In genomic region chr13:60420842-60421696, GRCm38 (mm10) we compare ENCODE assay signal across 14 mouse cellular contexts.
A peak's percentile ranks its signal among the peaks of the same experiment; 100 is the strongest.
DNase-seq lines count a peak whose midpoint lies in the region; ATAC-seq and TF ChIP-seq lines count a peak whose summit lies in the region.
"Had no signal": no experiment of that assay in that cellular context is flagged by ENCODE, and none has a peak within 500 bp of the region (broad histone marks: within the 10 kb centered on the region; RNA-seq: fewer than 3 reads in every experiment).

No protein-coding gene starts in this region.

- peak; percentile 92 for ATAC-seq in lung, embryonic 14.5 days (ENCODE audit: insufficient read depth)
- peak; percentile 76 for ATAC-seq in heart, embryonic 15.5 days (replicated peaks; ENCODE audit: insufficient number of reproducible peaks, insufficient read depth, low FRiP score, low read depth)
- peak; percentile 61; the same call in 1 of the 2 replicates for ATAC-seq in stomach, embryonic 15.5 days (ENCODE audit: insufficient read depth, low FRiP score, low read depth)
- ATAC-seq: midbrain, embryonic 13.5 days had no signal

- H3K4me3 ChIP-seq in lung, embryonic 14.5 days (ENCODE audit: low read depth, low read length) = no peak overlapping the region
- H3K4me3 ChIP-seq in heart, embryonic 15.5 days = no peak overlapping the region
- no peak overlapping the region for H3K4me3 ChIP-seq in stomach, embryonic 15.5 days (replicated peaks)
- H3K4me3 ChIP-seq: hindbrain, embryonic 10.5 days; midbrain, embryonic 13.5 days; neural tube, embryonic 13.5 days had no signal

- intact Hi-C loops in heart, postnatal 36 days (cut with DNase I) = no loop called here
- intact Hi-C loops in left cerebral cortex, postnatal 4 days (cut with DNase I) = no loop called here

- WGBS in lung, embryonic 14.5 days = 14% methylated on average over 3 of the region's 3 CpGs
- 16% methylated on average over 3 of the region's 3 CpGs for WGBS in heart, embryonic 15.5 days
- 26% methylated on average over 3 of the region's 3 CpGs for WGBS in stomach, embryonic 15.5 days

- H3K9ac ChIP-seq in lung, embryonic 14.5 days = no peak overlapping the region
- H3K9ac ChIP-seq in heart, embryonic 15.5 days = no peak overlapping the region
- H3K9ac ChIP-seq in stomach, embryonic 15.5 days = no peak overlapping the region
- H3K9ac ChIP-seq: midbrain, embryonic 13.5 days; neural tube, embryonic 13.5 days had no signal

- peak; percentile 90 for DNase-seq in heart, adult 11 months
- DNase-seq in heart, postnatal 36 days = no peak
- DNase-seq in lung, embryonic 14.5 days = peak; percentile 89
- no peak for DNase-seq in lung, postnatal 25 days (ENCODE audit: low spot score)
- no peak for DNase-seq in left cerebral cortex, postnatal 4 days
- DNase-seq in ovary, postnatal 36 days (ENCODE audit: low spot score) = no peak
- DNase-seq: adrenal gland, postnatal 10 days; cerebellum, adult 11 months; thymus, postnatal 25 days had no signal

- no peaks in the 10 kb centered on the region for H3K4me1 ChIP-seq in lung, embryonic 14.5 days (ENCODE audit: insufficient read depth)
- peaks cover 18% of the 10 kb centered on the region for H3K4me1 ChIP-seq in heart, embryonic 15.5 days (replicated peaks)
- H3K4me1 ChIP-seq in stomach, embryonic 15.5 days = peaks cover 11% of the 10 kb centered on the region; the same call in 1 of the 2 replicates

- no peak overlapping the region for H3K27ac ChIP-seq in lung, embryonic 14.5 days (ENCODE audit: low read depth)
- peak overlapping the region; percentile 77 for H3K27ac ChIP-seq in heart, embryonic 15.5 days
- peak overlapping the region; percentile 28; the same call in 1 of the 2 replicates for H3K27ac ChIP-seq in stomach, embryonic 15.5 days
- H3K27ac ChIP-seq: midbrain, embryonic 13.5 days; neural tube, embryonic 13.5 days had no signal

- TF ChIP-seq CTCF in lung, embryonic 14.5 days (IDR thresholded peaks at IDR 0.05; ENCODE audit: low read depth) = no peak

- no peaks in the 10 kb centered on the region for H3K27me3 ChIP-seq in lung, embryonic 14.5 days (ENCODE audit: insufficient read depth, low read length)
- H3K27me3 ChIP-seq in heart, embryonic 15.5 days = no peaks in the 10 kb centered on the region
- no peaks in the 10 kb centered on the region for H3K27me3 ChIP-seq in stomach, embryonic 15.5 days (replicated peaks)
- H3K27me3 ChIP-seq: midbrain, embryonic 13.5 days; neural tube, embryonic 13.5 days had no signal

- no peaks in the 10 kb centered on the region for H3K36me3 ChIP-seq in lung, embryonic 14.5 days (ENCODE audit: insufficient read depth)
- no peaks in the 10 kb centered on the region for H3K36me3 ChIP-seq in heart, embryonic 15.5 days
- no peaks in the 10 kb centered on the region for H3K36me3 ChIP-seq in stomach, embryonic 15.5 days
- H3K36me3 ChIP-seq: hindbrain, embryonic 10.5 days; midbrain, embryonic 13.5 days; neural tube, embryonic 13.5 days had no signal

- no peak overlapping the region for H3K4me2 ChIP-seq in lung, embryonic 14.5 days
- H3K4me2 ChIP-seq in heart, embryonic 15.5 days = no peak overlapping the region
- H3K4me2 ChIP-seq in stomach, embryonic 15.5 days = no peak overlapping the region
- H3K4me2 ChIP-seq: midbrain, embryonic 13.5 days; neural tube, embryonic 13.5 days had no signal

- no peaks in the 10 kb centered on the region for H3K9me3 ChIP-seq in lung, embryonic 14.5 days (ENCODE audit: low read depth, low read length)
- no peaks in the 10 kb centered on the region for H3K9me3 ChIP-seq in heart, embryonic 15.5 days (replicated peaks)
- no peaks in the 10 kb centered on the region for H3K9me3 ChIP-seq in stomach, embryonic 15.5 days
- H3K9me3 ChIP-seq: hindbrain, embryonic 10.5 days; midbrain, embryonic 13.5 days; neural tube, embryonic 13.5 days had no signal

Comparison
In these comparisons a context has a peak if more than half of its experiments do, and no peak if none do; other contexts are left out.
1. DNase-seq: peak in heart, adult 11 months (single experiment) and lung, embryonic 14.5 days (single experiment); none in heart, postnatal 36 days (0 of 2), lung, postnatal 25 days (single experiment), left cerebral cortex, postnatal 4 days (single experiment) and ovary, postnatal 36 days (single experiment).
2. Peak in every context shown above with its lines, with median percentiles within 50 percentile points of each other: ATAC-seq.